Mouse (Mus musculus) frontal cortex, postnatal 36 days (tissue): ENCODE results near the gene Igf2bp1.
A peak's percentile ranks its signal among the peaks of the same experiment; 100 is the strongest.

Experiments
- DNase-seq, 2 experiments: peaks; one replicate each; pipeline ENCODE4 v3.0.0; 2022; ENCODE audit warnings: low spot score in 2 of 2

Igf2bp1 gene

DNA sequence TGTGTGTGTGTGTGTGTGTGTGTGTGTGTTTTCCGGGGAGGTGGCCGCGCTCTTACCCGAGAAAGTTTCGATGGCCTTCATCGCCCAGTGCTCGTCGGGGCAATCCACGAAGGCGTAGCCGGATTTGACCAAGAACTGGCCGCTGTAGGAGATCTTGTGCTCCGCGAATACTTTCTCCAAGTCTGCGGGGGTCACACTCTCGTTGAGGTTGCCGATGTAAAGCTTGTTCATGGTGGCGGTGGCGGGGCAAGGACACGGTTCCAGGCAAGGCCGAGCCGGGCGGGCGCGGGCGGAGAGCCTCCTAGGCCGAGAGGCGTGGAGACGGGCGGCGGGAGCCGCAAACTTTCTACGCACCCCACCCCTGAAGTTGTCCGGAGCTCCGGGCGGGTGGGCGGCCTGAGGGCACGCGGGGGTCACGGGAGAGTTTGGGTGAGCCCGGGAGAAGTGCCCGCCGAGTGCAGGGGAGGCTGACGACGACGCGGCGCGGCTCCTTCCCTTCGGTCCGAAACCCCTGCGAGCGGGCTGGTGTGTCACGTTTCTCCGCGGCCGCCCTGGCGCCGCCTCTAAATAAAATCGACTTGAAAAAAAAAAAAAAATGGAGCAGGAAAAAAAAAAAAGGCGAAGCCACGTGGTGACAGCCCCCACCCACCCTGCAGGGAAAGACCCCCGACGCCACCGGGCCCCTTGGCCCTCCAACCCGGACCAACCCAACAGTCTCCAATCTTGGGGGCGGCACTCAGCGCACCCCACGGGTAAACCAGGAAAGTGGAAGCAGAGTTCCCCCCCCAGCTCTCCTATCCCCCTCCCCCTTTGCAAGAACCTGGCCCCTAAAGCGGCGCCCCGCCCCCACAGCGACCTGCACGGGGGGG is at the start of gene Igf2bp1:
Gene Igf2bp1 (minus strand): TSS at position 538 of the 869 bp plus-strand sequence.
- DNase-seq: no peak

DNA sequence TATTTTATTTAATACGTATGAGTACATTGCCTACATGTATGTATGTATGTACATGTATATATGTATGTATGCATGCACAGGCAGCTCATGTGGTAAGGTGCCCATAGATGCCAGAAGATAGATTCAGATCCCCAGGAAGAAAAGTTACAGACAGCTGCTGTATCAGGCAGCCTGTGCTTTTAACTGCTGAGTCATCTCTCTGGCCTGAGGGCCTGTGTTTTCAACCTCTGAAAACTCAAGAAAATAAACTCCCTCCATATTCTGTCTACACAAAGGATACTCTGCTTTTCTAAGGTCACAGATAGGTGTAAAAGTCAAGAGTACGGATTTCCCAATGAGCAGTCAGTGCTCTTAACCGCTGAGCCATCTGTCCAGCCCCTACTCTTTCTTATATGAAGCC is 45.1 kb upstream of the Igf2bp1 start:
- DNase-seq: no peak

DNA sequence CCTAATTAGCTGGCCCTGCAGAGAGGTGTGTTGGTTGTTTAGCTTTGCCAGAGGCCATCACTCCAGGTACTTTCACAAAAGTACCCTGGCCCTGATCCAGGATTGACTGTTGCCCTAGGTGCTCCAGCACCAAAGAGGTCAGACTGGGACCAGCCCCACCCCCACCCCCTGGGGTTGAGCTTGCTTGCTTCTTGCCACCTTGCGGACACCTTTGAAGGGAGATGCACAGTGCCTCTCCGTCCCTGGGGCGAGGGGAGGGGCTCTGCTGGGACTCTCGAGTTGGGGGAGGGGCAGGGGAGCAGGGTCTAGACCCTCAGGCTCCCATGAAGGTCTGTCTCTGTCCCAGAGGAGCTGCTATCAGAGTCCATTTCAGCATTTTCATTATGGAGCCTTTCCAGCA is 44.2 kb upstream of the Igf2bp1 start:
- no peak for DNase-seq

DNA sequence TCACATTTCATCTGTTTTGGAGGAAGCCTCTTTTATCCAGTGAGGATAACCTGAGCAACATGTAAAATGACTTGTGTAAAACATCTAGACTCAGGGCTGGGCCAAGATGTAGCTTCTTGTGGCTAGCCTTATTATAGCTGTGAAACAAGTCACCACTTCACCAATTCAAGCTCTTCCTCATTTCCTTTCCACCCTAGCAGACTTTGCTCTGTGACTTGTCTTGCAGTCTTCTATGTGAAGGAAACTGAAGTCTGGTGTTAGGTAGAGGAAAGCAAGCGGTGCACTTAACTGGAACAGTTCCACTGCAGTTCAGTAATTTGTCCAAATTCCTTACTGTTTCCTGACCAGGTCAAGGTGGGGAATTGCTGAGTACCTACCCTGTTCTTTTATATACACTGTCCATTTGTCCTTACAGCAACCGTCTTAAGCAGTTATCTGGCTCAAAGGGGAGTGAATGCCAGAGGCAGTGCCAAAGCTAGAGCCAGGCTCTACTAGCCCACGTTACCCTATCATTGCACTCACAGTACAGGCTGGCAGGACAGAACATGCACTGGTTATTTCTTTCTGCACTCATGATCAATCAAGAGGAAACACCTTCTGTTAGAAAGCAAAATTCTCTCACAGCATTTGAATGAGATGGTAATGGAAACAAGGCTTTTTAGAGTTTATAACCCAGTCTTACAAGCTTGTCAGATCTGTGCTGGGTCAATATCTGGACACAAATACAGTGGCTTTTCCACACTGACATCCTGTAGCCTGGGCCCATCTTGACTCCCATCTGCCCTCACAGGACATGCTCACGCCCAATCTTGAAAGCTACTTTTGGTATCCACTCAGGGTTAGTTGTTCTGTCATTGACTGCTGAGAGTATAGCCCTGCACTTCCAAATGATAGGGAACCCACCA is 42.0 kb upstream of the Igf2bp1 start:
- no peak for DNase-seq

DNA sequence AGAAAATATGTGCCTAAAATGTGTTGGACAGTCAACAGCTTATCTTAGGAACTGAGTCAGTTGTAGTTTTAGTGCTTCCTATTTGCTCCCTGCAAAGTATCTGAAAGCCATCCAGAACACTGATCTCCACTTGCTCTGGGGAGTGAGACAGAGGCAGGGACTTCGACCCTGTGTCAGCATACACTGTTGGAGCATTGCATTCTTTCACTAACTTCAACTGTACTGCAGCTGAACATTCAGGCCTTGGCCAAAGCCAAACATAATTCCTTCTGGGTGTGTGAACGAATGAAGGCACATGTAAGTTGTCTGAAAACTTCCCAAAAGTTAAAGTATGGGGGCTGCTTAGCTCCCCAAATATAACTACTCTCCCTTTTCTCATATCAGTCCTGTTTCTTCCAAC is 41.1 kb upstream of the Igf2bp1 start:
- DNase-seq: no peak

DNA sequence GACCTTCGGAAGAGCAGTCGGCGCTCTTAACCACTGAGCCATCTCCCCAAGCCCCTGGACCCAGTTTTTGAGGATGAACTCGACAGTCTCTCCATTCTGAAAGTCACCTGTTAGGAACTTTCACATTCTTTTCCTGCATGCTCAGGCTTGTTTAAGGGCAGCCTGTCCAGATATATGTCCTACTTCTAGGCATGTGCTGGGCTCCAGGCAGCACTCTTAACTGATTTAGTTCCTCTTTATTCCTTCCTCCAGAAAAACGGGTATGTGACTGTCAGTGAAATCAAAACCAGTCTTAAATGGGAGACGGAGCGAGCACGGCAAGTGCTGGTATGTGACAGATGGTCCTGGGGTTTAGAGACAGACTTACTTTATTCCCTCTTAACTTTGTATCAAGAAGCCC is 40.3 kb upstream of the Igf2bp1 start:
- no peak for DNase-seq

DNA sequence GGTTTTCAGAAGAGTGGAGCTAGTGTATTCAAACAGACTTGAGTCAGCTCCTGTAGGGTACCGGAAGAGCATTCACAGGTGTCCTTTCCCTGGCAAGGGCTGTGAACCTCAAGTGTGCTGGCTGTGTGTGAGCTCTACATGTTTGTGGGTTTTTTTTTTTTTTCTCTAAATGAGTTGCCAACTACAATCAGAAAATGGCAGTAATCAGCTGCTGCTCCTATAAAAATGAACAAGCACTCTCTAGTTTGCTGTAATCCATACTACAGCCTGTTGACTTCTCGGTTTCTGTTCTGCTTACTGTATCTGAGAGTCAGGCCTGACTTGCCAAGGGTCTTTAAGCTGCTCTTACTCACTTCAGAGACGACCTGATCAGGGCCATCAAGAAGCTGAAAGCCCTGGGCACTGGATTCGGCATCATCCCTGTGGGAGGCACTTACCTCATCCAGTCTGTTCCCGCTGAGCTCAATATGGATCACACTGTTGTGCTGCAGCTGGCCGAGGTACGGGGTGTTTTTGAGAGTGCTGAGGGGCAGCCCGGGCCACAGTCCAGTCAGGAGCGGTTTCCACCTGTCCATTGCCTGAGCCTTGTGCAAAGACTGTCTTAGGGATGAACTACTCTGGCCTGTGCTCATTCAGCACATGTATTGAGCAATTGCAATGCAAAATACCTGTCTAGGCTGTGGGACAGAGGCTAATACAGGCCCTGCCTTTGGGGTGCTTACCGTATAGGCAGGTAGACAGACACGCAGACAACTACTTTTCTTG is 39.2 kb upstream of the Igf2bp1 start:
- DNase-seq: no peak

DNA sequence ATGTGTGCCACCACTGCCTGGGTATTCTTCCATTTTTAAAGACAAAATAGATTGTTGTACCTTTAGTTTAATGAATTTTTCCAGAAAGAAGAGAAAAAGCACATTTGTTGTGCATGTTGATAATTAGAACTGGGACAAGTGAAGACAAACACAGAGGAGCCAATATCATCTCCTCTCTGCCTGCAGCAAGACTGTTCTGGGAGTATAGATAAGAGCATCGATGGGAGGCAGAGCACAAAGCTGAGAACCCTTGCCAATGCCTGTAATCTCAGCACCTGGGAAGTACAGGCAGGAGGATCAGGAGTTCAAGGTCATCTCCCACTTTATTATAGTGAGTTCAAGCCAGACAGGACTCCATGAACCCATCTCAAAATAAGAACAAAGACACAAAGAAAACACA is 32.8 kb upstream of the Igf2bp1 start:
- no peak for DNase-seq

DNA sequence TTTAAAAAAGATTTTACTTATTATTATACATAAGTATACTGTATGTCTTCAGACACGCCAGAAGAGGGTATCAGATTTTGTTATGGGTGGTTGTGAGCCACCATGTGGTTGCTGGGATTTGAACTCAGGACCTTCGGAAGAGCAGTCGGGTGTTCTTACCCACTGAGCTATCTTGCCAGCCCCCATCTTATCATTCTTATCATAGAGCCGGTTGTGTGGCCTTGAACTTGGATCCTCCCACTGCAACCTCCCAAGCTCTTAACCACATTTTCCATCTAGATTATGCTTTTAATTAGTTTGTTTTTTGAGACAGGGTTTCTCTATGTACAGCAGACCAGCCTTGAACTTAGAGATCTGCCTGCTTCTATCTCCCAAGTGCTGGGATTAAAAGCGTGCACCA is 31.8 kb upstream of the Igf2bp1 start:
- no peak for DNase-seq

DNA sequence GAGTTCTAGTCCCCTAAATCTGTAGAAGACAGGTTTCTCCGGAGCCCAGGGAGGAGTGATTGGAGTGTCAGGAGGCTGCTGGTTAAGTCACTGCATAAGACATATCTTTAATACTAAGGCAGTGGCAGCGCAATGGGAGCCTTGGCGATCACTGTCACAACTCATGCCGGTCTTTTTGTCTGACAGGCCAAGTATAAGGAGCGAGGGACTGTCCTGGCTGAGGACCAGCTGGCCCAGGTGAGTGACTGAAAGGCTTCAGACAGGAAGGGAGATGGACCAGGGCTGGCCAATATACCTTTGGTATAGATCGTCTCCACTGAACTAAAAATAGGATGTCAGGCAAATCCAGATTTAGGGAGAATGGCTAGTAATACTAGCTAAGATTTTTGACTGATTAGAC is 29.4 kb upstream of the Igf2bp1 start:
- DNase-seq: peak in 1 of 2 experiments; percentile 26

DNA sequence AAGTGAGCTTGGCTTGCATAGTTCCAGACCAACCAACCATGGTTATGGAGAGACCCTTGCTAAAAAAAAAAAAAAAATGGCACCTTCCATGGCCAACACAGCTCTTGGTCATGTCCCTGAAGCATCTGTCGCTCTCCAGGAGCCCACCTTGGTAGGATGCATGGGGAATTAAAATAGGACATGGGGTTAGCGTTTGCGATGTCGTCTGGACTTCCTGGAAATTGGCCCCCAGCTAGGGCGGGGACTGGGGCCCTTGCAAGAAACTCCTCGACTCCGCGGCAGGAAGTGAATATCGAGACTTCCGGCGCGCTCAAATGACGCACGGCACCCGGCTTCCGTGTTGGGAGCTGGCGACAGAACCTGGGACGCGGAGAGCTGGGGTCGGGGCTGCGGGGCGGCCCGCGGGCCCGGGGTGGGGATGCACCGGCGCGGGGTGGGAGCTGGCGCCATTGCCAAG is 28.9 kb upstream of the Igf2bp1 start, which contains the start of gene Snf8:
Gene Snf8 (plus strand): TSS at position 290 of the 457 bp plus-strand sequence.
- DNase-seq: peak; percentile 95

DNA sequence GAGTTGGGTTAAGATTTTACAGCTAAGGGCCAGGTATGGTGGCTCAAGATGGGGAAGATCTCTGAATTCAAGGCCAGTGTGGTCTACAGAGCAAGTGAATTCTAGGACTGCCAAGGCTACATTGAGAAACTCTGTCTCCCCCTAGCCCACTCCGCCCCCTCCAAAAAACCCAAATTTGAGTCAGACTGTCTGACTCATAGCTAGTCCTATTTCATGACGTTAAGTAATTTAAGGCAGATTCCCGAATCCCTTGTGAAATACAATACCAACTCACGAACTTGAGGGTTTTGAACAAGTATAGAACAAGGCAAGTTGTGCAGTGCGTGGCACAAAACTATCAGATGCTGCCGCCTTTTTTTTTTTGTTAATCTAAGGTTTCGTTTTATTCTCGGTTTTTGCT is 28.4 kb upstream of the Igf2bp1 start:
- DNase-seq: no peak

DNA sequence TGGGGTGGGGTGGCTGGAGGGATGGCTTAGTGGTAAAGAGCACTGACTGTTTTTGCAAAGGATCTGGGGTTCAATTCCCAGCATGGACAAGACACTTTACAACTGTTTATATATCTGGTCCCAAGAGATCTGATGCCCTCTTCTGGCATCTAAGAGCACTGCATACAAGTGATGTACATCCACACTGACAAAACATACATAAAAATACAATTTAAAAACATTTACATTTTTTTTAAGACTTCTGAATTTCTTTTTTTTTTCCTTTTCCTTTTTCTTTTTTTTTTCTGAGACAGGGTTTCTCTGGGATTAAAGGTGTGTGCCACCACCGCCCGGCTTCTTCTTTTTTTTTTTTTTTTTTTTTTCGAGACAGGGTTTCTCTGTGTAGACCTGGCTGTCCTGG is 27.5 kb upstream of the Igf2bp1 start:
- no peak for DNase-seq

DNA sequence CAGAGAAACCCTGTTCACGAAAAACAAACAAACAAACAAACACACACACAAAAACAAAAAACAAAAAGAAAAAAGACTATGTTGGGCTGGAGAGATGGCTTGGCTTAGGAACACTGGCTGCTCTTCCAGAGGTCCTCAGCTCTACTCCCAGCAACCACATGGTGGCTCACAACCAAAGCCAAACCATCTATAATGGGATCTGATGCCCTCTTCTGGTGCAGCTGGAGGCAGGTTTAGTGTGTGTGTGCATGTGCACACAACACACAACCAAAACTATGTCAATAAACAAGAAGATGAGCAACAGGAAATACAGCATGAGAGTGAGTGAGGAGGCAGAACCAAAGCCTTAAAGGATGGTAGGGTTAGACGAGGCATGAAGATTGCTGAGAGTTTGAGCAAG is 26.0 kb upstream of the Igf2bp1 start:
- no peak for DNase-seq

DNA sequence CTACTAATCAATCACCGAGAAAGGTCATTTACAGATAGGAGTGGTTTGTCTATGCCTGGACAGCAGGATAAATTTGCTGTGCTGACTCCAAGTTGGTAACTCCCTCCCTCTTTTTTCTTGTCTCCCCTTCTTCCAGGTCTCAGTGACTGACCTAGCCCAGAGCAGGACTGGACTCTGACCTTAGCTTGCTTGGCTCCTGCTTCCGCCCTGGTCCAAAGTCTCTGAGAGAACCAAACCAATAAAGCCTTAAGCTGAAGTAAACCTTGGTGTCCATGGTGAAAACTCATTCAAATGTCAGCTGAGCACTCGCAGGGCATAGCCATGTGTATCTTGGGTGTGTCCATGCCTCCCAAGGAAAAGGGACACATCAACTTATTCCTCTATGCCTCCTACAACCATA is 24.8 kb upstream of the Igf2bp1 start:
- DNase-seq: no peak

DNA sequence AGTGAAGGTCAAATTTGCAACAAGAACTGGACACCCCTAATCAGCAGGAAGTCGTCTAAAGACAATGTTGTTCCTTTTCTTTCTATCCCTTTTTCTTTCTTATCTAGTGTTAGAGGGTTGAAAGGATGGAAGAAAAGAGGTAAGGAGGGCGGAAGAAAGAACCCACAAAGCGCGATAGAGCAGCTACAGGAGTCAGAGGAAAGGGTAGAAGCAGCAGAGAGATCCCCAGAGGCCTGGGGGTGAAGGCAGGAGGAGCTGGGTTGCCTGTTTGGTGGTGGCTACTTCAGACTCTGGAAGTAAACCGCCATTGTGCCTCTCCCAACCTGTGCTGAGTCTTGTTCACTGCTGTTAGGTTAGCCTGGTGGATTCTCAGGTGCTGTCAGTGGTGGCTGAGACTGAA is 22.4 kb upstream of the Igf2bp1 start:
- DNase-seq: no peak

DNA sequence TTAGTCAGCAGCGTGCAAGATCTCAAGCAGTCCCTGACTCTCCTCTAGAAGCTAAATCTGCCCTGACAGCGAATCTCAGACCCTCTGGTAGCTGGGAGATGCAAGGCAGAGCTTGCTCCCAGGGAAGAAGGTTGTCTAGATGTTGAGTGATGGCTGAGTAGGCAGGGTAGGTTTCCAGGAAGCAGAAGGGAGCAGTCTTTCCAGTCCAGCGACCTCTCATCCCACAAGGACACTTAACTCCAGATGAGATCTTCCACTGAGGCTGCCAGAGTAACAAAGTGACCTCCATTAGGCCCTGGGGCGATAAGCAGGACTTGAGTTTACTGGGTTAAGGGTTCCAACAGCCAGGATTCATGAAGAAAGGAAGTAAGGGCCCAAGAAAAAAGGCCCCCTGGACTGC is 14.9 kb upstream of the Igf2bp1 start:
- no peak for DNase-seq

DNA sequence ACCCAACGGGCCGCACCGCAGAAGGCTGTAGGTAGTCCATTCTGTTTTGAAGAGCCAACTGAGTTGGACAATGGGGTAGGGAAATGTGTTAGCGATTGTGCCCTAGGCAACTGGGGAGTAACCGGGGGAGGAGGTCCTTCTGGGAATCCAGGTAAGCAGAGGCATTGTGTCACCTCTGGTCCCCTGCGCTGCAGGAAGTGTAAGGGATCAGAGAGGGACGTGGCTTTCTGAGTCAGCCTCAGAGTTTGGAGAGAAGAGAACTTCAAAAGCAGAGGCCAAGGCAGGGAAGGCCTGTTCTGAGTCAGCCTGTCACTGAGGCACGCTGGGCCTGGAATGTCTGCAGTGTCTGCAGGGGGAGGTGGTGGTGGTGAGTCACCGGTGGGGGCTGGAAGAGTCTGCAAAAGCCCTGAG is 12.2 kb upstream of the Igf2bp1 start:
- peak in 1 of 2 experiments; percentile 34 for DNase-seq

DNA sequence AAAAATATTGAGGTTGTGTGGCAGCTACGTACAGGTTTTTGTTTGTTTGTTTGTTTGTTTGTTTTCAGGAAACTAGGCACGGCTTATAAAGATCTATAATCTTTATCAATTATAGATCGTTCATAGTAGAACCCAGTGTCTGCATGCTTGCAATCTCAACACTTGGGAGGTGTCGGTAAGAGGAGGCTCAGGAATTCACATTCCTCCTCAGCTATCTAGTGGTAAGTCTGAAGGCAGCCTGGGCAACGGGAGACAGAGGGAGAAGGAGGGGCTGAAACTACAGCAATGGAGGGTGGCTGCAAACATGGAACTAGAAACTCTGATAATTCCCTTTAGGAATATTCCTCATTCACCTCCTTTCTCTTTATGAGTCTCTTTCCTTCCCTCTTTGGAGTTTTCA is 9.7 kb upstream of the Igf2bp1 start:
- no peak for DNase-seq

DNA sequence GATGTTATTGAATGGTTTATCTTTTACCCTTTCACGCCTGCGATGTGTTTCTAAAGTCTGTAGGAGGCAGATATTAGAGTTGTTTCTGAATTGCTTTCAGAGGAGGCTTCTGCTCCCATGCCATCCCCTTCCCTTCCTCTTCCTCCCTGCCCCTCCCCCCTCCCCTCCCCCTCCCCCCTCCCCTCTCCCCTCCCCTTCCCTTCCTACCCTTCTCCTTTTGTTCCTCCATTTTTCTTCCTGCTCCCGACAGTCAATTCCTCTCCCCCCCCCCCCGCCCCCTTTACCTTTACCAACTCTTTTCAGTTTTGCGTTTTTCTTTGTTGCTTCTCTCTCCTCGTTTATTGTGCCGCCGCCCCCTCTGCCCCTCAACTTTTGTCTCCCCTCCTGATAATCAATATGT is 6.2 kb upstream of the Igf2bp1 start:
- no peak for DNase-seq

DNA sequence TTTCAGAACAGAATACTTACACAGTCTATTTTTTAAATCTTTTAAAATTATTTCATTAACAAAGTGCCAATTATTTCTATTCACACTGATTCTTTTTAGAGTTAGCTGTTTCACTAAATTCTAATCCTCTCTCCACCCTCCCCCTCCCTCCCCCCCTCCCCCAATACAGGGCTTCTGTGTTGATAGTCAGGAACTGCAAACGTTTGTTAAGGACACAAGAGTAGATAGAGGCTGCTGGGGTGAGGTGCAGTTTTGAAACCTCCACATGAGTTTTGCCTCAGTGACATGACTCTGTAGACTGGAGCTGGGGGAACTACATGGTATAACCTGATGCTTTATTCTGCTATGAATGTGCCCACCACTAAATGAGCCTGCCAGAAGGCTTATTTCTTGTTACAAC is 3.1 kb upstream of the Igf2bp1 start:
- DNase-seq: no peak
